Mouse (Mus musculus) neural tube, embryonic 11.5 days (tissue): ENCODE data around the gene Gtf2f2. TPM values are rescaled to one million over a fixed set of nuclear protein-coding genes. Genes with fewer than 3 reads are reported as not detected.

Experiments
- polyA plus RNA-seq: library from polyadenylated mRNA; unstranded; fragments of >200 nt; fragmentation: Nextera tagmentation; extraction: Ambion mirVana; gene quantifications from 2 replicates; pipeline ENCODE4 v1.2.1, GENCODE M21; 2014

The Gtf2f2 gene
- polyA plus RNA-seq, 1 experiment from 2014 or later: 52.1 TPM

Other genes with a start within 250 kb of the Gtf2f2 start
- gene Slc25a30, start 223.8 kb downstream of the Gtf2f2 start, polyA plus RNA-seq: 7.5 and 7.9 TPM in 2 replicates
- 993 and 1,049 TPM in 2 replicates for gene Tpt1, start 165.8 kb downstream of the Gtf2f2 start, polyA plus RNA-seq
- 1.7 and 2.0 TPM in 2 replicates for gene Kctd4, start 55.9 kb downstream of the Gtf2f2 start, polyA plus RNA-seq
- gene Gpalpp1, start 99.9 kb upstream of the Gtf2f2 start, polyA plus RNA-seq: 20.3 and 21.1 TPM in 2 replicates
- 16.9 TPM in 2 replicates for gene Nufip1, start 100.0 kb upstream of the Gtf2f2 start, polyA plus RNA-seq